Mouse (Mus musculus) heart, postnatal 10 days (tissue): ENCODE measurements around the gene Mdc1. TPM values are rescaled to one million over a fixed set of nuclear protein-coding genes. Genes with fewer than 3 reads are reported as not detected.

Experiments used
- DNase-seq, 2 experiments: peaks; one replicate each; pipeline ENCODE4 v3.0.0; 2021
- intact Hi-C: fragments of 180-260 bp; cut with DNase I; formaldehyde crosslinking; loops from one replicate; pipeline ENCODE4 v1.15.1; 2025
- total RNA-seq, 2 experiments: library from RNA; stranded (reverse); gene quantifications; 2 replicates each; pipeline ENCODE4 v1.2.3; 2021

Mdc1 gene
- total RNA-seq, 2 experiments from 2014 or later = 20.4 to 22.1 TPM

GRCm38 (mm10) chr17:35821439-35822430 is 19.6 kb upstream of the Mdc1 start, which contains the start of gene Ier3:
Ier3 (plus strand) TSS chr17:35821684.
- peak; percentile 89 for DNase-seq
- intact Hi-C loops = no loop called here

- DNase-seq = no peak
- intact Hi-C loops = no loop called here
Measured at GRCm38 (mm10) chr17:35822564-35822963, 18.8 kb upstream of the Mdc1 start.

GRCm38 (mm10) chr17:35822964-35823937 is 18.1 kb upstream of the Mdc1 start, which contains the start of gene Flot1:
Flot1 (plus strand) TSS chr17:35823230.
- peak; percentile 91 to 92 for DNase-seq
- intact Hi-C loops = no loop called here

GRCm38 (mm10) chr17:35824402-35824801 is 16.9 kb upstream of the Mdc1 start:
- intact Hi-C loops = no loop called here

GRCm38 (mm10) chr17:35825109-35825850 is 16.0 kb upstream of the Mdc1 start:
- intact Hi-C loops = no loop called here
- DNase-seq = no peak

More at GRCm38 (mm10) chr17:35824402-35824801, 16.9 kb upstream of the Mdc1 start:
- DNase-seq = no peak

GRCm38 (mm10) chr17:35829737-35830136 is 11.6 kb upstream of the Mdc1 start:
- intact Hi-C loops = loop anchor here (2.0 to 5.0 kb wide), 3 partner anchors 79 to 163 kb away; no protein-coding TSS in a partner anchor
- peak; percentile 88 to 90 for DNase-seq

GRCm38 (mm10) chr17:35832400-35833238 is 8.7 kb upstream of the Mdc1 start:
- no peak for DNase-seq
- intact Hi-C loops = loop anchor here (5.0 kb wide), 1 partner anchor 160 kb away; no protein-coding TSS in a partner anchor

- DNase-seq = no peak
- intact Hi-C loops = loop anchor here (5.0 kb wide), 1 partner anchor 159 kb away; no protein-coding TSS in a partner anchor
Measured at GRCm38 (mm10) chr17:35833239-35833751, 8.0 kb upstream of the Mdc1 start.

GRCm38 (mm10) chr17:35833894-35834293 is 7.4 kb upstream of the Mdc1 start:
- no peak for DNase-seq
- intact Hi-C loops = loop anchor here (5.0 kb wide), 1 partner anchor 158 kb away; no protein-coding TSS in a partner anchor

- DNase-seq = no peak
- intact Hi-C loops = loop anchor here (5.0 kb wide), 1 partner anchor 157 kb away; no protein-coding TSS in a partner anchor
Measured at GRCm38 (mm10) chr17:35834696-35835422, 6.5 kb upstream of the Mdc1 start.

GRCm38 (mm10) chr17:35835424-35836140 is 5.7 kb upstream of the Mdc1 start:
- intact Hi-C loops = loop anchor here (1.0 to 2.0 kb wide), 2 partner anchors 38 to 81 kb away; partner anchors contain the start of genes Mrps18b and Ppp1r10
- DNase-seq = no peak

GRCm38 (mm10) chr17:35836178-35836965 is 4.9 kb upstream of the Mdc1 start:
- peak; percentile 88 to 93 for DNase-seq
- intact Hi-C loops = loop anchor here (1.0 to 2.0 kb wide), 2 partner anchors 37 to 80 kb away; partner anchors contain the start of genes Mrps18b and Ppp1r10

GRCm38 (mm10) chr17:35836991-35837422 is 4.3 kb upstream of the Mdc1 start:
- intact Hi-C loops = loop anchor here (1.0 to 2.0 kb wide), 2 partner anchors 36 to 80 kb away; partner anchors contain the start of genes Mrps18b and Ppp1r10
- DNase-seq = peak; percentile 87 to 91

GRCm38 (mm10) chr17:35837487-35837886 is 3.8 kb upstream of the Mdc1 start:
- intact Hi-C loops = loop anchor here (2.0 kb wide), 1 partner anchor 79 kb away; the partner anchor contains the start of genes Mrps18b and Ppp1r10
- peak; percentile 67 to 68 for DNase-seq

- intact Hi-C loops = no loop called here
Measured at GRCm38 (mm10) chr17:35838122-35838544, 3.2 kb upstream of the Mdc1 start, which contains the start of gene Tubb5. Tubb5 (minus strand) TSS chr17:35838306.

GRCm38 (mm10) chr17:35838570-35838969 is 2.7 kb upstream of the Mdc1 start:
- peak; percentile 39 to 41 for DNase-seq
- intact Hi-C loops = no loop called here

More at GRCm38 (mm10) chr17:35838122-35838544, 3.2 kb upstream of the Mdc1 start, which contains the start of gene Tubb5:
- DNase-seq = peak; percentile 97
